Mouse (Mus musculus) neural tube, embryonic 13.5 days (tissue): ENCODE data around the gene Dnaja4. TPM values are rescaled to one million over a fixed set of nuclear protein-coding genes. Genes with fewer than 3 reads are reported as not detected.
"Not testable (repeated sequence)": the region's sequence is repeated elsewhere in the genome, so short reads cannot be mapped to it uniquely, and the experiment has no call there.

Source experiments
- ATAC-seq: fragments of 200-750 bp; cut with Nextera tagmentation; 2 replicates; pipeline ENCODE4 v1.8.0; 2017; ENCODE audit warnings: low read depth, mild to moderate bottlenecking, moderate TSS enrichment, moderate library complexity
- H3K27ac ChIP-seq: fragments of 300-500 bp; sonication (generic); replicated peaks from 2 replicates; pipeline ENCODE4 v1.5.1; 2015; ENCODE audit warnings: moderate library complexity, mild to moderate bottlenecking, inconsistent platforms
- H3K27me3 ChIP-seq: fragments of 300-500 bp; sonication (generic); 2 replicates; pipeline ENCODE4 v1.6.1; 2015; ENCODE audit warnings: mild to moderate bottlenecking, inconsistent platforms
- H3K36me3 ChIP-seq: fragments of 300-500 bp; sonication (generic); 2 replicates; pipeline ENCODE4 v1.6.1; 2015; ENCODE audit warnings: mild to moderate bottlenecking, inconsistent platforms
- H3K4me1 ChIP-seq: fragments of 300-500 bp; sonication (generic); replicated peaks from 2 replicates; pipeline ENCODE4 v1.6.1; 2015; ENCODE audit warnings: inconsistent platforms
- H3K4me2 ChIP-seq: fragments of 300-500 bp; sonication (generic); 2 replicates; pipeline ENCODE4 v1.6.1; 2015; ENCODE audit warnings: inconsistent platforms, mild to moderate bottlenecking, moderate library complexity
- H3K4me3 ChIP-seq: fragments of 300-500 bp; sonication (generic); 2 replicates; pipeline ENCODE4 v1.5.1; 2015; ENCODE audit warnings: mild to moderate bottlenecking, inconsistent platforms
- H3K9ac ChIP-seq: fragments of 300-500 bp; sonication (generic); 2 replicates; pipeline ENCODE4 v1.6.1; 2015; ENCODE audit warnings: moderate library complexity, mild to moderate bottlenecking, inconsistent platforms
- H3K9me3 ChIP-seq: fragments of 300-500 bp; sonication (generic); 2 replicates; pipeline ENCODE4 v1.6.1; 2016; ENCODE audit warnings: inconsistent platforms
- WGBS: fragments of 180-500 bp; shearing (Covaris S2); methylation state at CpG from one replicate; pipeline ENCODE4 v1.1.7; 2015; 5-methylcytosine and 5-hydroxymethylcytosine counted together
- polyA plus RNA-seq: library from polyadenylated mRNA; unstranded; fragments of >200 nt; fragmentation: Nextera tagmentation; extraction: Ambion mirVana; gene quantifications from 2 replicates; pipeline ENCODE4 v1.2.1, GENCODE M21; 2015

Dnaja4 gene
- polyA plus RNA-seq, 1 experiment from 2014 or later = 3.9 TPM

- no peaks in the 10 kb centered on the region for H3K36me3 ChIP-seq
- under 1% methylated on average over 14 of the region's 14 CpGs for WGBS
- no peaks in the 10 kb centered on the region for H3K9me3 ChIP-seq
- H3K27me3 ChIP-seq = peaks cover 4% of the 10 kb centered on the region; the same call in 1 of the 2 replicates
- H3K4me1 ChIP-seq = no peaks in the 10 kb centered on the region; the same call in 1 of the 2 replicates
- peak overlapping the region; percentile 63 for H3K4me2 ChIP-seq
- peak overlapping the region; percentile 33 for H3K4me3 ChIP-seq
- ATAC-seq = peak; percentile 79
- no peak overlapping the region for H3K27ac ChIP-seq
- H3K9ac ChIP-seq = peak overlapping the region; percentile 64
Observed at GRCm38 (mm10) chr9:54676531-54676986, 22.1 kb upstream of the Dnaja4 start.

DNA sequence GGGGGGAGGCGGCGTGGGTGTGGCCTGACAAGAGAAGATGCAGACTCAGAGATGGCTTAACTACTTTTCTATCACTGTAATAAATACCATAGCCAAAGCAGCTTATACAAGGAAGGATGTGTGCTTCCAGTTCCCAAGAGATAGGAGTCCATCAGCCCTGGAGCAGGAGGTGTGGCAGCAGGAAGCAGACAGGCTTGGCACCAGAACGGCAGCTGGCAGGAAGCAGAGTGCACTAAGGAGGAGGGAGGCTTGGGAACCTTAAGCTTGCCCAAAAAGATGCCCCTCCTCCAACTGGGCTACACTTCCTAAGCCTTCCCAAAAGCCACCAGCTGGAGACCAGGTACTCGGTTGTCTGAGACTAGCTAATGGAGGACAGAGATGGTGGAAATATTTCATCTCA lies 15.8 kb upstream of the Dnaja4 start:
- no peak overlapping the region for H3K4me3 ChIP-seq
- no peak overlapping the region for H3K27ac ChIP-seq
- H3K9ac ChIP-seq = no peak overlapping the region
- H3K9me3 ChIP-seq = no peaks in the 10 kb centered on the region
- no peaks in the 10 kb centered on the region for H3K4me1 ChIP-seq
- WGBS = 84% methylated on average over 4 of the region's 4 CpGs
- no peaks in the 10 kb centered on the region for H3K36me3 ChIP-seq
- H3K27me3 ChIP-seq = no peaks in the 10 kb centered on the region
- no peak for ATAC-seq
- H3K4me2 ChIP-seq = no peak overlapping the region

- no peak overlapping the region for H3K9ac ChIP-seq
- WGBS = 79% methylated on average over 7 of the region's 7 CpGs
- no peak for ATAC-seq
- no peak overlapping the region for H3K27ac ChIP-seq
- no peak overlapping the region for H3K4me2 ChIP-seq
- H3K4me3 ChIP-seq = no peak overlapping the region
- no peaks in the 10 kb centered on the region for H3K36me3 ChIP-seq
- 0 out of 2 replicates have a peak, but pooled peaks cover under 1% of the 10 kb centered on the region for H3K4me1 ChIP-seq
- no peaks in the 10 kb centered on the region for H3K27me3 ChIP-seq
- H3K9me3 ChIP-seq = no peaks in the 10 kb centered on the region
Observed at GRCm38 (mm10) chr9:54683814-54684605, 14.7 kb upstream of the Dnaja4 start.

DNA sequence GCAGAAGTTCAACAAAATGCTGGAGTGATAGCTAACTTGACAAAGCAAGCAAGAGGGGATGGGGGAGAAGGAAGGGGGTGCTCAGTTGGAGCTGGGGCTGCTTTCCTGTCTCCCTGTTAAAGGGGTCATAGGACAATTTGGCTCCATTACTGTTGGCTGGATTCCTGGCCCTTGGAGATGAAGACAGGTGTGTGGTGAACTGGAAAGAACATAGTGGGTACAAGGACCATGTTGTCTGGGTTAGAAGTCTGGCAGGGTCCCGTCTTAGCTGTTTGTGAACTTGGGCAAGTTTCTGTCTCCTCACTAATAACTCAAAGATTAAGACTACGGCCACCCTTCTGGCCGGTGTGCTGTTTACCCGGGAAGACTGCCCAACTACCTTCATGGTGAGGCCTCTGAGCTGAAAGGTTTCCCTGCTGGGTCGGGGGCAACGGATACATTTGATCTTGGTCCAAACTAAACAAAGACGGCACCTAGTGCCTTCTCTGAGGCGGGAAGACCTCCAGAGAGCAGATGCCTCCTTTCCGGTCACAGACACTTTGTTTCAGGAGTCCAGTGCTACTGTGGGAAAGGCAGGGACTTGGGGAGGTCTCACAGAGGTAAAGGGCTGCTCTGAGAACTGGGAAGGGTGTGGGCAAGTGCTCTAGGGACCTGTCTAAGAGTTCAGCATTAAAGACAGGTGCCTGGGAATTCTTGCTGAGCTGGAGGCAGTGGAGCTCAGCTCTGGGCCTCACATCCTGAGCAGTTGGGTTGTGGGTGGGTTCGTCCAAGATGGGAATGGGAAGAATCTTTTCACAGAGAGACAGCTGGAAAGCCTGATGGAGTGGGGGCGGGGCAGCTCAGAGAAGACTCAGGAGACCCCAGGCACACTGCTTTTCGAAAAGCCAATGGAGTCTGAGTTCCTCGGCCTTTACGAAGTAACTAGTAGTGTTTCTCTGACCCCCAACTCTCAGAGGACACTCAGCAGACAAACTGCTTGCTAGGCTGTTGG lies 11.1 kb upstream of the Dnaja4 start:
- no peak overlapping the region for H3K9ac ChIP-seq
- H3K36me3 ChIP-seq = no peaks in the 10 kb centered on the region
- no peak overlapping the region for H3K4me3 ChIP-seq
- no peak for ATAC-seq
- H3K4me1 ChIP-seq = 0 out of 2 replicates have a peak, but pooled peaks cover 5% of the 10 kb centered on the region
- no peaks in the 10 kb centered on the region for H3K9me3 ChIP-seq
- peaks cover 9% of the 10 kb centered on the region for H3K27me3 ChIP-seq
- 61% methylated on average over 14 of the region's 14 CpGs for WGBS
- H3K27ac ChIP-seq = no peak overlapping the region
- H3K4me2 ChIP-seq = no peak overlapping the region

DNA sequence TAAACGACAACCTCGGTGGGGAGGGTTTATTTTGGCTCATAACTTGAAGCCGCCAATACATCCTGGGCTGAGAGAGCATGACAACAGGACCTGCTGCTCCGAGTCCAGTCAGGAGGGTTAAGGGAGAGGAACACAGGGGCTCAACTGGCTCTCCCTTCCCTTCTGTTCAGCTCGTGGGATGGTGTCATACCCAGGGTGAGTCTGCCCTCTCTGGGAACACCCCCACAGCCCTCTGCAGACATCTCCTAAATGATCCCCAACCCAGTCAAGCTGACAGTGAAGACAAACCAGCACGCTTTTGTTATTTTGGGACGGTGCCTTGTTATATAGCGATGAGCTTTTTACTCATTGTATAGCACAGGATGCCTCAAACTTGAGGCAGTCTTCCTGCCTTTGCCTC lies 9.2 kb upstream of the Dnaja4 start:
- Histone ChIP-seq H3K4me1 (0 out of 2 replicates have a peak, but pooled peaks cover 5% of the 10 kb centered on the region), H3K36me3 (no peaks in the 10 kb centered on the region), H3K9ac (no peak overlapping the region), H3K27me3 (peaks cover 16% of the 10 kb centered on the region), H3K9me3 (no peaks in the 10 kb centered on the region), H3K4me2 (no peak overlapping the region), H3K4me3 (no peak overlapping the region), H3K27ac (no peak overlapping the region)
- 60% methylated on average over 8 of the region's 8 CpGs for WGBS
- ATAC-seq = no peak

DNA sequence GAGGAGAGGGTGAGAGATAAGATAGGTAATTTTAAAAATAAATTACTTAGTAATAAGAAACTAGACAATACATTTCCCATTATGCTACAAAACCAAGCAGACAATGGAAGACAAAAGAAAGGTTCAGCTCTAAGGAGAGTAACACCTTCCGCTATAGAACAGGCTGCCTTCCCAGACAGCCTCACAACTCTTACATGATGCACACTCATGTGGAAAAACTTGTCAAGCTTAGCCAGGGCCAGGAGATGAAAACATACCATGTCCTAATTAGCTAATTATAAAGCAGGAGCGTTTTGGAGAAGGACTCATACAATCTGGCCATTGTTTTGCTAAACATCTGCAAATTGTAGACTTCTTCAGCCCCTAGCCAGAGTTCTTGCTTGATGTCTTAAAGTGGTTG lies 8.0 kb upstream of the Dnaja4 start:
- H3K4me2 ChIP-seq, H3K9me3 ChIP-seq, ATAC-seq: not testable (repeated sequence)

GRCm38 (mm10) chr9:54691241-54691805 lies 7.3 kb upstream of the Dnaja4 start:
- ATAC-seq = not testable (repeated sequence)

More for the DNA sequence above, 8.0 kb upstream of the Dnaja4 start:
- not testable (repeated sequence) for H3K27ac ChIP-seq, H3K9ac ChIP-seq, H3K4me3 ChIP-seq, H3K4me1 ChIP-seq, H3K36me3 ChIP-seq
- peaks cover 24% of the 10 kb centered on the region for H3K27me3 ChIP-seq
- 74% methylated on average over 2 of the region's 2 CpGs for WGBS

DNA sequence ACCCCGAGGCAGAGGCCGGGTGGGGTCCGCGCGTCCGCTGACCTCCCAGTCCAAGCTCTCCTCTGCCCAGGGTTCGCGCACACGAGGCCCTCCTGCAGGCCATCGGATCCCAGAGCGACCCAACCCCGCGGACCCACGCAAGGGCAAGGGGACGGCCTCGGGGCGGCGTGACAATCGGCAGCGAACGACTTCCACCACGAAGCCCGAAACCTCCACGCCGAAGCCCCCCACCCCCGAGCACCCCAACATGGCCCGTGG lies 343 bp downstream of the Dnaja4 start:
- no peaks in the 10 kb centered on the region for H3K36me3 ChIP-seq
- H3K9me3 ChIP-seq = no peaks in the 10 kb centered on the region
- H3K4me3 ChIP-seq = peak overlapping the region; percentile 69
- no peak overlapping the region for H3K27ac ChIP-seq
- 8% methylated on average over 27 of the region's 27 CpGs for WGBS
- peaks cover 23% of the 10 kb centered on the region for H3K4me1 ChIP-seq
- peak; percentile 54; the same call in 1 of the 2 replicates for ATAC-seq
- peak overlapping the region; percentile 71 for H3K9ac ChIP-seq
- H3K27me3 ChIP-seq = peaks cover 58% of the 10 kb centered on the region
- peak overlapping the region; percentile 87 for H3K4me2 ChIP-seq

More at GRCm38 (mm10) chr9:54691241-54691805, 7.3 kb upstream of the Dnaja4 start:
- H3K4me2 ChIP-seq = peak overlapping the region; percentile 58
- not testable (repeated sequence) for H3K4me1 ChIP-seq, H3K36me3 ChIP-seq, H3K27ac ChIP-seq, H3K9me3 ChIP-seq
- peak overlapping the region; percentile 32 for H3K4me3 ChIP-seq
- 3% methylated on average over 31 of the region's 31 CpGs for WGBS
- H3K27me3 ChIP-seq = peaks cover 29% of the 10 kb centered on the region
- H3K9ac ChIP-seq = peak overlapping the region; percentile 59

GRCm38 (mm10) chr9:54699345-54700173 lies 886 bp downstream of the Dnaja4 start:
- peak; percentile 79 for ATAC-seq
- H3K9ac ChIP-seq = peak overlapping the region; percentile 71
- peaks cover 23% of the 10 kb centered on the region for H3K4me1 ChIP-seq
- H3K4me3 ChIP-seq = peak overlapping the region; percentile 69
- H3K9me3 ChIP-seq = no peaks in the 10 kb centered on the region
- peak overlapping the region; percentile 87 for H3K4me2 ChIP-seq
- WGBS = under 1% methylated on average over 92 of the region's 92 CpGs
- H3K36me3 ChIP-seq = no peaks in the 10 kb centered on the region
- peaks cover 58% of the 10 kb centered on the region for H3K27me3 ChIP-seq
- H3K27ac ChIP-seq = no peak overlapping the region

DNA sequence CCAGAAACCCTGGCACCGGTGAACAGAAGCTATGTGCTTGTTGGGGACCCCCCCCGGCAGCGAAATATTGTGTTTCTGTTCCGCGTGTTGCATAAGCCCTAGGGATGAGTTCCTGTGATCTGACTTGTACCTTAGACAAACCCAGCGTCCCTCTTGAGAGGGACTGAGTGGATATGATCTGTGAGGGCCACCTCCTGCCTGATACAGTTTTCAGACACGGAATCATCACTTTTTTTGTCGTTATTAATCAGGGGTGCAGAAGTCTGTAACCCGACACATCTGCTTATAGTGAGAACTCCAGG lies 1.5 kb downstream of the Dnaja4 start:
- ATAC-seq = no peak; the same call in 1 of the 2 replicates
- Histone ChIP-seq H3K9ac (peak overlapping the region; percentile 71), H3K4me1 (peaks cover 24% of the 10 kb centered on the region), H3K4me2 (peak overlapping the region; percentile 87), H3K9me3 (no peaks in the 10 kb centered on the region), H3K27me3 (peaks cover 53% of the 10 kb centered on the region), H3K36me3 (no peaks in the 10 kb centered on the region), H3K4me3 (peak overlapping the region; percentile 69), H3K27ac (no peak overlapping the region)
- WGBS = 28% methylated on average over 9 of the region's 9 CpGs

- ATAC-seq = no peak
- Histone ChIP-seq H3K4me3 (no peak overlapping the region), H3K9ac (no peak overlapping the region), H3K27me3 (peaks cover 49% of the 10 kb centered on the region), H3K4me2 (peak overlapping the region; percentile 87), H3K4me1 (peaks cover 30% of the 10 kb centered on the region), H3K36me3 (no peaks in the 10 kb centered on the region), H3K27ac (no peak overlapping the region), H3K9me3 (no peaks in the 10 kb centered on the region)
- 82% methylated on average over 7 of the region's 7 CpGs for WGBS
Observed at GRCm38 (mm10) chr9:54700746-54701145, 2.1 kb downstream of the Dnaja4 start.
